Mouse (Mus musculus): ENCODE data around the gene Fam241a.

- TF ChIP-seq CTCF (IDR thresholded peaks at IDR 0.05; ENCODE audit: extremely low read depth, insufficient read length, insufficient replicate concordance, low read depth, low read length) (no peak), POLR2A (IDR thresholded peaks at IDR 0.05; ENCODE audit: low read depth, low read length) (no peak)
Observed at GRCm38 (mm10) chr3:127923183-127923582, 27.1 kb upstream of the Fam241a start.
